Mouse (Mus musculus): ENCODE measurements at regions not wholly inside any gene's neighbourhood (a gene's known extent, or its start where the extent isn't known, plus 50 kb on each side); places are given as distances from the start of the nearest gene placed in this dataset.

DNA sequence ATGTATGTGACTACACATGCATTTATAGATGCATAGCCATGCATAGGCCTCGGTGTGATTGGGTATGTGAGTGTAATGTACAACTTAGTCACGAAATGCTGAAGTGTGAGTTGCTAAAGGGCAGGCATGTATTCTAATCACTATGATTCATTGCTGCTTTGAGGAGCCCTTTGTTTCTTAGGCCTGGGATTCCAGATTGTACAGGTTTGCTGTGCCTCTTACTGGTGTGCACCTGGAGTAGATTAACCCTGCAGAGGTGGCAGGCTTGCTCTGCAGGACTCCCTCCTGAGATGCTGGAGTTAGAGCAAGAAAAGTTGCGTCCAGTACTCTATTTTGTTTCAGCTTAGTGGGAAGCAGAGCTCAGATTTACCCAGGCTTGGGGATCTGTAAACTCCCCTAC, 141.1 kb downstream of the Cmpk2 start:
- Histone ChIP-seq H3K4me1 (replicated peaks) (no peaks in the 10 kb centered on the region), H3K9ac (no peak overlapping the region), H3K9me3 (replicated peaks) (no peaks in the 10 kb centered on the region), H3K4me2 (no peak overlapping the region), H3K36me3 (no peaks in the 10 kb centered on the region), H3K4me3 (replicated peaks) (no peak overlapping the region), H3K27ac (no peak overlapping the region), H3K27me3 (no peaks in the 10 kb centered on the region)
- ATAC-seq (ENCODE audit: low read depth) (no peak), DNase-seq (no peak)
- WGBS (ENCODE audit: insufficient replicate concordance) = 52% methylated on average over 3 of the region's 3 CpGs

DNA sequence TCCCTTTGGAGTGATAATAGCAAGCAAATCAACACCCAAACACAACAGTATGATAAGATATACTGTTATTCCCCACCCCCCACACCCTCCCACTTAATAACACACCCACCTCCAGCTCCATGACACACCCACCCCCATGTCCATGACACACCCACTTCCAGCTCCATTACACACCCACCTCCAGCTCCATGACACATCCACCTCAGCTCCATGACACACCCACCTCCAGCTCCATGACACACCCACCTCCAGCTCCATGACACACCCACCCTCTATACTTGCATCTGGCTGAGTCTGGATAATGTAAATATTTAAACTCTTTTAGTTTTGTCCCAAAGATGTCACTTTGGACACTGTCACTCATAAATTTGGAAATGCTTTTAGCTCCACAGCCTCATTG, 129.5 kb downstream of the Cmpk2 start:
- Histone ChIP-seq H3K4me1 (replicated peaks) (no peaks in the 10 kb centered on the region), H3K9ac (no peak overlapping the region), H3K9me3 (replicated peaks) (no peaks in the 10 kb centered on the region), H3K4me2 (no peak overlapping the region), H3K27me3 (no peaks in the 10 kb centered on the region), H3K36me3 (no peaks in the 10 kb centered on the region), H3K27ac (no peak overlapping the region), H3K4me3 (replicated peaks) (no peak overlapping the region)
- DNase-seq (no peak), ATAC-seq (ENCODE audit: low read depth) (no peak)

DNA sequence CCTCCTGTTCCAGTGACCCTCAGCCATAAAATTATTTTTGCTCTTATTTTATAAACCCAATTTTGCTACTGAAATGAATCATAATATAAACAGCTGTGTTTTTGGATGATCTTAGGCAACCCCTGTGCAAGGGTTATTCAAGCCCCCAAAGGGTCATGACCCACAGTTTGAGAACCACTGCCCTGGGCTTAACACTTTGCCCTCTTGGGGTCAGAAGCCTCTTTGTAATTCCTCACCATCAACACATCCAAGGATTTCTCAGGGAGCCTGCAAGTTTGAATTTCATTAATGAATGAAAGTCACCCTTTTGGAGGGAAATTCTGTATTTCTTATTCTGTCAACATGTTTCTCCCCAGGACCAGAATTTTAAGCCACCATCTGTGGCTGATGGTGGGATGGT, 123.1 kb downstream of the Cmpk2 start:
- no peak for DNase-seq

DNA sequence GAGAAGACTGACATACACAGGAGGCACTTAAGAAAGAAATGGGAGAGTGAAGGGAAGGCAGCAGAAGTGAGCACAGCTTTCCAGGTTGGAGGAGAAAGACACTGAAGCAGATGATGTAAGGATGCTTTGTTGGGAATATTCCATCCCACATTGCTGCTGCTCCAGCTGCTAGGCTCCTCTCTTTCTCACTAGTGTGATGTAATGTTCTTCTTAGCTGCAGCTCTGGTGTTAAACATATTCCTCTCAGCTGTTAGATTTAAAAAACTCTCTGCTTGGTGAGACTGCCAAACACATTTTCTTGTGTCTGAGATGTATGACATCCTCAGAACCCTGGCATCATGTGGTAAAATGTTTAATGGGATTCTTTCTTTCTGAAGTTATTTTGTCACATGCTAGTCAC, 120.1 kb downstream of the Cmpk2 start:
- Histone ChIP-seq H3K9me3 (replicated peaks) (no peaks in the 10 kb centered on the region), H3K4me1 (replicated peaks) (no peaks in the 10 kb centered on the region), H3K36me3 (no peaks in the 10 kb centered on the region), H3K4me2 (no peak overlapping the region), H3K4me3 (replicated peaks) (no peak overlapping the region), H3K9ac (no peak overlapping the region), H3K27ac (no peak overlapping the region), H3K27me3 (no peaks in the 10 kb centered on the region)
- ATAC-seq (ENCODE audit: low read depth) (no peak), DNase-seq (no peak)

More for the DNA sequence above, 123.1 kb downstream of the Cmpk2 start:
- no peaks in the 10 kb centered on the region for H3K27me3 ChIP-seq
- H3K4me3 ChIP-seq (replicated peaks) = no peak overlapping the region
- no peaks in the 10 kb centered on the region for H3K9me3 ChIP-seq (replicated peaks)
- no peak for ATAC-seq (ENCODE audit: low read depth)
- H3K9ac ChIP-seq = no peak overlapping the region
- H3K27ac ChIP-seq = no peak overlapping the region
- no peak overlapping the region for H3K4me2 ChIP-seq
- H3K4me1 ChIP-seq (replicated peaks) = no peaks in the 10 kb centered on the region
- H3K36me3 ChIP-seq = no peaks in the 10 kb centered on the region

DNA sequence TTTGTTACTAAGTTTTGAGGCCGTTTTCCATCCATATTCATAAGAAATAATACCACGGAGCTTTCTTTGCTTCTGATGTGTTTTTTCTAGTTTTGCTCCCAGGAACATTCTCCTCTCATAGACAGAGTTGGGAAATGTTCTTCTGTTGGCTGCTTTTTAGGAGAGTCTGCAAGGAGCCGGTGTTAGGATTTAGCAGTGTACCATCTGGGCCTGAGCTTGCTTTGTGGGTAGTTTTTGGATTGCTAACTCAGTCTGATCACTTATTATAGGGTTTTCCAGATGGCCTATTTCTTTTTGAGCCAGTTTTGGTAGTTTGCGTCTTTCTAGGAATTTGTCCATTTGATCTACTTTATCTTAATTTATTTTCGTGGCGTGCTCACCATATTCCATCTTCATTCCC, 108.4 kb downstream of the Cmpk2 start:
- no peak for ATAC-seq (ENCODE audit: low read depth)

DNA sequence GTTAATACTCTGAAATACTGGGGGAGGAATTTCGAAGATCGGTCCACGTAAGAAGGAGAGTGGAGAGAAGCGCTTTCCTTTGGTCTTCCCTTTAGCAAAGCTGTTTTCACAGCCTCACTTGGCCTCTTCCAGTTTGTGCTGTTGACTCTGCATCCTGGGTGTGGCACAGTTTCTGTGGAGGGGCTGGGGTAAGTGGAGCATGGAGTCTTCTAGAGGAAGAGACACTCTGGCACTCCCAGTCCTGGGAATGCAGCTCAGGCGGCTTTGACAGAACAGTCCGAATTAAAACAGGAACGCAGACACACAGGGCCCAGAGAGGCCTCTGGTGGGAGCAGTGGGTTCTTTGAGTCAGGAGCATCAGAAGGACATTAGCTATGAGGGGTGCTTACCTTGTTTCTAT, 102.6 kb downstream of the Cmpk2 start:
- ATAC-seq (ENCODE audit: low read depth) (no peak), DNase-seq (no peak)
- Histone ChIP-seq H3K4me2 (no peak overlapping the region), H3K4me1 (replicated peaks) (no peaks in the 10 kb centered on the region), H3K27me3 (no peaks in the 10 kb centered on the region), H3K9ac (no peak overlapping the region), H3K27ac (no peak overlapping the region), H3K9me3 (replicated peaks) (no peaks in the 10 kb centered on the region), H3K36me3 (no peaks in the 10 kb centered on the region), H3K4me3 (replicated peaks) (no peak overlapping the region)
- 76% methylated on average over 7 of the region's 7 CpGs for WGBS (ENCODE audit: insufficient replicate concordance)

More for the DNA sequence above, 108.4 kb downstream of the Cmpk2 start:
- no peak overlapping the region for H3K27ac ChIP-seq
- H3K27me3 ChIP-seq = no peaks in the 10 kb centered on the region
- H3K36me3 ChIP-seq = no peaks in the 10 kb centered on the region
- no peak overlapping the region for H3K9ac ChIP-seq
- no peak overlapping the region for H3K4me2 ChIP-seq
- no peaks in the 10 kb centered on the region for H3K4me1 ChIP-seq (replicated peaks)
- no peaks in the 10 kb centered on the region for H3K9me3 ChIP-seq (replicated peaks)
- WGBS (ENCODE audit: insufficient replicate concordance) = 71% methylated on average over 6 of the region's 6 CpGs
- no peak overlapping the region for H3K4me3 ChIP-seq (replicated peaks)
- no peak for DNase-seq

DNA sequence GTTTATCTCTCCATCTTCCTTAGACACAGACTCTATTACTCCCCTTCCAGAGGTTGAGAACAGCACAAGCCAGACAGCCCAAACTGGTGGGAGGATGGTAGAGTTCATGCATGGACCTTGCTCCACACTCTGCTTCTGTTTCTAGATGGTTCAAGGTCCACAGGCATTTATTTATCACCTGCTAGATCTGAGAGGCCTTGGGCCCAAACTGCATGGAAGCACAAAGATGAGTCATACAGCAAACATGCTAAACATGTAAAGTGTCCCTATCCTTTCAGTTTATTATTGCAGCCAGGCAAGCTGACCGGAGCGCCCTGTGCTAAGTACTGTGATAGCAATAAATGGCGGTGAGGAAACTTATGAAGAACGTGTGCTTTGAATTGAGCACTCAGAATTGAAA, 98.4 kb downstream of the Cmpk2 start:
- no peak overlapping the region for H3K4me2 ChIP-seq
- DNase-seq (no peak), ATAC-seq (ENCODE audit: low read depth) (no peak)
- H3K4me3 ChIP-seq (replicated peaks) = no peak overlapping the region
- H3K4me1 ChIP-seq (replicated peaks) = no peaks in the 10 kb centered on the region
- H3K9me3 ChIP-seq (replicated peaks) = no peaks in the 10 kb centered on the region
- no peaks in the 10 kb centered on the region for H3K36me3 ChIP-seq
- H3K9ac ChIP-seq = no peak overlapping the region
- WGBS (ENCODE audit: insufficient replicate concordance) = 75% methylated on average over 4 of the region's 4 CpGs
- no peaks in the 10 kb centered on the region for H3K27me3 ChIP-seq
- no peak overlapping the region for H3K27ac ChIP-seq

DNA sequence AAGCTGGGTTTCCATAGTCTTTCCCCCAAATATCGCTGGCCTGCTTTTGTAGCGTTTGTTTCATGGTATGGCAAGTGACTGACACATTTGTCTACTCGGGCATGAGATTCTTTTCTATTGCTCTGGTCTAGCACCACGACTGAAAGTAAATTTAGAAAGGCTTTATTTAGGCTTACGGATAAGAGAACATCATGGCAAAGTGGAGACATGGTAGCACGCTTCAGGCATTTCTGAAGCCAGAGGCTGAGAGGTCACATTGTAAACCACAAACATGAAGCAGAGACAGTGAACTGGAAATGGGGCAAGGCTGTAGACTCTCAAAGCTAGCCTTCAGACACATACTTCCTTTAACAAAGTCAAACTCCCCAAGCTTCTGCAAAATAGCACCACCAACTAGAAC, 93.9 kb downstream of the Cmpk2 start:
- Histone ChIP-seq H3K9me3 (replicated peaks) (no peaks in the 10 kb centered on the region), H3K36me3 (no peaks in the 10 kb centered on the region), H3K4me2 (no peak overlapping the region), H3K9ac (no peak overlapping the region), H3K4me1 (replicated peaks) (no peaks in the 10 kb centered on the region), H3K4me3 (replicated peaks) (no peak overlapping the region), H3K27me3 (no peaks in the 10 kb centered on the region), H3K27ac (no peak overlapping the region)
- 57% methylated on average over 6 of the region's 6 CpGs for WGBS (ENCODE audit: insufficient replicate concordance)
- DNase-seq (no peak), ATAC-seq (ENCODE audit: low read depth) (no peak)

DNA sequence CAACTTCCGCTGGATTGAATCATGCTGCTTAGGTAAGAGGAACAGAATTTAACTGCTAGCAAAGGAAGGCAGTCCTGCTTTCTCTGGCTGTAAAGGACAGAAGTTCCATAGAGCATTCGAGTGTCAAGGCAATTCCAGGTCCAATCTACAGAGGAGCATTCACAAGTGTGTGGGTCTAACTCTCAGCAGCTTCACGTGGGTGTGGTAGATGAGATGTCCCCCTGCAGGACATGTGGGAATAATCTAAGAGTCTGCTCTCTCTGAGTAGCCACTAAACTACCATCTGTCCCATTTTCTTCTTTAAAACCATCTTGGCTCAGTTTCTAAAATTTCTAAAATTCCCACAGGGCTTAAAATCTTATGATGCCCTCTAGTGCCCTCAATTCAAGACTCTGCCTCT, 90.6 kb downstream of the Cmpk2 start:
- 37% methylated on average over 3 of the region's 3 CpGs for WGBS (ENCODE audit: insufficient replicate concordance)
- ATAC-seq (ENCODE audit: low read depth) = no peak
- Histone ChIP-seq H3K4me1 (replicated peaks) (no peaks in the 10 kb centered on the region), H3K9ac (no peak overlapping the region), H3K36me3 (no peaks in the 10 kb centered on the region), H3K27ac (no peak overlapping the region), H3K4me2 (no peak overlapping the region), H3K27me3 (no peaks in the 10 kb centered on the region), H3K9me3 (replicated peaks) (no peaks in the 10 kb centered on the region), H3K4me3 (replicated peaks) (no peak overlapping the region)
- no peak for DNase-seq

DNA sequence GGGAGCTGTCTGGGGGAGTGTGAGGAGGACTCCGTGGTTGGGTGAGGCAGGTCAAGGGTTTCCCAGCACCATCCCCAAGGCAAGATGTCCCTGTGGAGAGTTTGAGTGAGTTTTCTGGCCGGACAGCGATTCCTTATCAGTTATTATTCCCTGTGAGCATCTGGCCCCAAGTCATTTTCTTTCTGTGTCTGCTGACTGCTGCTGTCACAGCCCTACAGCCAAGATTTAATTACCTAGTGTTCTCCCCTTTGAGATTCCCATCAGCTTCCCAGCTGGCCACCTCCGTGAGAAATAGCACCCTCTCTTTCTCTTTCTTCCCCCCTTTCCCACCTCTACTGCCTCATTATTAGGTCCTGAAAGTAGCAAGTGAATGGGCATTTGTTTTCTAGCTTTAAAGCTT, 88.4 kb downstream of the Cmpk2 start:
- Histone ChIP-seq H3K36me3 (no peaks in the 10 kb centered on the region), H3K27ac (no peak overlapping the region), H3K9me3 (replicated peaks) (no peaks in the 10 kb centered on the region), H3K27me3 (no peaks in the 10 kb centered on the region), H3K4me2 (no peak overlapping the region), H3K9ac (no peak overlapping the region), H3K4me1 (replicated peaks) (no peaks in the 10 kb centered on the region), H3K4me3 (replicated peaks) (no peak overlapping the region)
- WGBS (ENCODE audit: insufficient replicate concordance) = 10% methylated on average over 4 of the region's 4 CpGs
- DNase-seq = no peak
- ATAC-seq (ENCODE audit: low read depth) = no peak

DNA sequence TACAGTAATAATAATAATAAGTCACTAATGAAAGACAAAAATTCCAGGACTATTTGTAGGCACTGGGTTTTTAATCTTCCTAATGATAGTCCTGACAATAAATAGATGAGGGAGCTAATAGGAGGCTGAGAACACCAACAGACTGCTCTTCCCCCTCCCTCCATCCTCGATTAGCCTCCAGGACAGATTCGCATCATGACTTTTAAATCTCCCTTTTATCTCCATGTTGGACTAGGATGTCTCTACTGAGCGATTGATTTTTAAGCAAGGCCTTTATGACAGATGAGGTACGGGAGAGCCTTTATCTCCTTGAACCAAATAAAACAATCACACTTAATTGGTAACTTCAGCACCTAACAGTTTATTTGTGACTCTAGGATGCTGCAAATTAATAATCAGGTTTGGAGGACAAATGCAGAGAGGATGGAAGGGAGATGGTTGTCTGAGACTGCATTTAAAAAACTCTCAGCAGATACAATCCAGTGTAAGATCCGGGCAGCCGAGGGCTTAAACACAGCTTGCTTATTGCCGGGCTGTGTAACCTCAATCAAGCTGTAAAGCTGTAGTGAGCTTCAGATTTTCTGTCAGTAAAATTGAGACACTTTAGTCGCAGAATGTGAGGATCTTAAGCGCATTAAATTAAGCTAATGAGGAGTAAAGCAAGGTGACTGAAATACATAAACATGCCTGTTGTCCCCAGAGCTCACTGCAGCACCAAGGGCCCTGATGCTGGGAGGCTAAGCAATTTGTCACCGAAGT, 82.3 kb downstream of the Cmpk2 start:
- no peak overlapping the region for H3K9ac ChIP-seq
- no peak overlapping the region for H3K27ac ChIP-seq
- no peaks in the 10 kb centered on the region for H3K36me3 ChIP-seq
- no peak overlapping the region for H3K4me2 ChIP-seq
- no peaks in the 10 kb centered on the region for H3K27me3 ChIP-seq
- DNase-seq (no peak), ATAC-seq (ENCODE audit: low read depth) (no peak)
- no peaks in the 10 kb centered on the region for H3K4me1 ChIP-seq (replicated peaks)
- 57% methylated on average over 10 of the region's 10 CpGs for WGBS (ENCODE audit: insufficient replicate concordance)
- H3K4me3 ChIP-seq (replicated peaks) = no peak overlapping the region
- H3K9me3 ChIP-seq (replicated peaks) = no peaks in the 10 kb centered on the region

DNA sequence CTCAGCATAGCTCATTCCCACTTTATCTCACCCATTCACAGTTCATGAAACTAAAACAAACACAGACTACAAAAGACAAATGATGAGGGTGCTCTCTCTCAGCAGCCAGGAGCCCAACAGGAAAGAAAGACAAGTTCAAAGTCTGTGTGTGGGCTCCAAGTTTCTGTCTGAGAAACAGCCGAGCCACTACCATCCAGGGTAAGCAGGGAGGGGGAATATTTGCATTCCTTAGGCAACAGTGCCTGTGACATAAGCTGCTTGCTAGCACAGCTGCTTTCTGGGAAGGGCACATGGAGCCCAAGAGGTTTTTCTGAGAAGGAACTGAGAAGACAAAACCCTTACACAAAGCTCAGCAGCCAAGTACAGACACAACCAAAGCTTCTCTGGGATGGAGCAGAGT, 78.5 kb downstream of the Cmpk2 start:
- Histone ChIP-seq H3K36me3 (no peaks in the 10 kb centered on the region), H3K9me3 (replicated peaks) (no peaks in the 10 kb centered on the region), H3K4me2 (no peak overlapping the region), H3K4me3 (replicated peaks) (no peak overlapping the region), H3K9ac (no peak overlapping the region), H3K4me1 (replicated peaks) (no peaks in the 10 kb centered on the region), H3K27ac (no peak overlapping the region), H3K27me3 (no peaks in the 10 kb centered on the region)
- 21% methylated on average over 1 of the region's 1 CpGs for whole genome bisulfite sequencing (ENCODE audit: insufficient replicate concordance)
- DNase-seq (no peak), ATAC-seq (ENCODE audit: low read depth) (no peak)

All from liver, embryonic 13.5 days (tissue).